Mouse (Mus musculus): ENCODE data around the gene Rab3il1. TPM values are rescaled to one million over a fixed set of nuclear protein-coding genes. Genes with fewer than 3 reads are reported as not detected.

Rab3il1 gene
- polyA plus RNA-seq, 1 experiment = 7.5 TPM

Other genes starting within 250 kb of the Rab3il1 start
- not detected in 2 replicates for gene Scgb2a2, start 154.1 kb upstream of the Rab3il1 start, polyA plus RNA-seq (2012; ENCODE audit: insufficient read depth, insufficient read length, missing spikeins)
- 2.5 and 7.4 TPM in 2 replicates for gene Incenp, start 102.1 kb upstream of the Rab3il1 start, polyA plus RNA-seq (2012; ENCODE audit: insufficient read depth, insufficient read length, missing spikeins)
- gene Fth1, start 21.1 kb upstream of the Rab3il1 start, polyA plus RNA-seq (2012; ENCODE audit: insufficient read depth, insufficient read length, missing spikeins) = 4,010 and 5,287 TPM in 2 replicates
- not detected in 2 replicates for gene Best1, start within 50 bp of the Rab3il1 start, polyA plus RNA-seq (2012; ENCODE audit: insufficient read depth, insufficient read length, missing spikeins)
- gene Fads3, start 39.9 kb downstream of the Rab3il1 start, polyA plus RNA-seq (2012; ENCODE audit: insufficient read depth, insufficient read length, missing spikeins) = 31.1 and 34.2 TPM in 2 replicates
- gene Fads2, start 100.1 kb downstream of the Rab3il1 start, polyA plus RNA-seq (2012; ENCODE audit: insufficient read depth, insufficient read length, missing spikeins) = 7.1 and 9.6 TPM in 2 replicates
- gene Fads1, start 181.2 kb downstream of the Rab3il1 start, polyA plus RNA-seq (2012; ENCODE audit: insufficient read depth, insufficient read length, missing spikeins) = 11.0 and 13.5 TPM in 2 replicates
- gene Tmem258, start 202.3 kb downstream of the Rab3il1 start, polyA plus RNA-seq (2012; ENCODE audit: insufficient read depth, insufficient read length, missing spikeins) = 175 and 198 TPM in 2 replicates
- 1.4 and 2.1 TPM in 2 replicates for gene Fen1, start 202.5 kb downstream of the Rab3il1 start, polyA plus RNA-seq (2012; ENCODE audit: insufficient read depth, insufficient read length, missing spikeins)
- gene Myrf, start 239.1 kb downstream of the Rab3il1 start, polyA plus RNA-seq (2012; ENCODE audit: insufficient read depth, insufficient read length, missing spikeins) = 0.44 and 0.50 TPM in 2 replicates